In genomic region chr2:74711721-74712621, GRCm38 (mm10) we compare ENCODE assay signal across 8 mouse cellular contexts. TPM values are rescaled to one million over a fixed set of nuclear protein-coding genes. Genes with fewer than 3 reads are reported as not detected.
DNase-seq lines count a peak whose midpoint lies in the region; ATAC-seq and TF ChIP-seq lines count a peak whose summit lies in the region.

Gene Hoxd3 (plus strand): TSS chr2:74711927.
Gene Hoxd4 (plus strand): TSS chr2:74711929.

- no peaks in the 10 kb centered on the region for H3K9me3 ChIP-seq in heart, embryonic 11.5 days (replicated peaks; ENCODE audit: control insufficient read depth, low read length)
- H3K9me3 ChIP-seq in forebrain, embryonic 10.5 days = no peaks in the 10 kb centered on the region
- H3K9me3 ChIP-seq in hindbrain, postnatal 0 days (ENCODE audit: low read length) = no peaks in the 10 kb centered on the region
- no peaks in the 10 kb centered on the region for H3K9me3 ChIP-seq in liver, embryonic 15.5 days (replicated peaks)

- peaks cover 5% of the 10 kb centered on the region; the same call in 1 of the 2 replicates for H3K4me1 ChIP-seq in heart, embryonic 11.5 days (ENCODE audit: control insufficient read depth, insufficient read depth, low read length)
- H3K4me1 ChIP-seq in forebrain, embryonic 10.5 days = peaks cover 13% of the 10 kb centered on the region
- H3K4me1 ChIP-seq in hindbrain, postnatal 0 days (ENCODE audit: insufficient read depth, low read length) = no peaks in the 10 kb centered on the region
- H3K4me1 ChIP-seq in liver, embryonic 15.5 days (replicated peaks) = 0 out of 2 replicates have a peak, but pooled peaks cover 2% of the 10 kb centered on the region
- H3K4me1 ChIP-seq in cerebellum, adult 2 months (ENCODE audit: control insufficient read depth, insufficient read depth, low read length) = no peaks in the 10 kb centered on the region

- peaks cover 93% of the 10 kb centered on the region for H3K27me3 ChIP-seq in heart, embryonic 11.5 days (ENCODE audit: control insufficient read depth, insufficient read depth, low read length)
- peaks cover 100% of the 10 kb centered on the region for H3K27me3 ChIP-seq in forebrain, embryonic 10.5 days (ENCODE audit: poor library complexity, severe bottlenecking)
- H3K27me3 ChIP-seq in hindbrain, postnatal 0 days (ENCODE audit: insufficient read depth, low read length) = peaks cover 88% of the 10 kb centered on the region
- H3K27me3 ChIP-seq in liver, embryonic 15.5 days = peaks cover 100% of the 10 kb centered on the region
- H3K27me3 ChIP-seq in cerebellum, adult 2 months (ENCODE audit: control insufficient read depth, insufficient read depth, low read length) = peaks cover 13% of the 10 kb centered on the region; the same call in 1 of the 2 replicates

- WGBS in heart, embryonic 11.5 days (ENCODE audit: insufficient replicate concordance) = under 1% methylated on average over 65 of the region's 65 CpGs
- under 1% methylated on average over 65 of the region's 65 CpGs for WGBS in forebrain, embryonic 10.5 days
- under 1% methylated on average over 65 of the region's 65 CpGs for WGBS in hindbrain, postnatal 0 days
- under 1% methylated on average over 65 of the region's 65 CpGs for WGBS in liver, embryonic 15.5 days (ENCODE audit: insufficient replicate concordance)
- 3% methylated on average over 65 of the region's 65 CpGs for WGBS in cerebellum, adult 2 months

- H3K27ac ChIP-seq in heart, embryonic 11.5 days (ENCODE audit: low read depth, low read length) = no peak within 1 kb of the TSS
- H3K27ac ChIP-seq in forebrain, embryonic 10.5 days = no peak within 1 kb of the TSS
- peak within 1 kb of the TSS; percentile 20; the same call in 1 of the 2 replicates for H3K27ac ChIP-seq in hindbrain, postnatal 0 days
- H3K27ac ChIP-seq in liver, embryonic 15.5 days (replicated peaks) = no peak within 1 kb of the TSS
- no peak within 1 kb of the TSS for H3K27ac ChIP-seq in cerebellum, adult 2 months (ENCODE audit: insufficient read depth, low read length)

- peak within 1 kb of the TSS; percentile 40 for H3K4me3 ChIP-seq in heart, embryonic 11.5 days (ENCODE audit: low read depth, low read length)
- H3K4me3 ChIP-seq in forebrain, embryonic 10.5 days = peak within 1 kb of the TSS; percentile 21; the same call in 1 of the 2 replicates
- peak within 1 kb of the TSS; percentile 25 for H3K4me3 ChIP-seq in hindbrain, postnatal 0 days (ENCODE audit: low read length)
- H3K4me3 ChIP-seq in liver, embryonic 15.5 days (replicated peaks) = peak within 1 kb of the TSS; percentile 27
- no peak within 1 kb of the TSS for H3K4me3 ChIP-seq in cerebellum, adult 2 months (replicated peaks; ENCODE audit: insufficient read depth, low read depth, low read length)

- ATAC-seq in heart, embryonic 11.5 days (replicated peaks; ENCODE audit: insufficient number of reproducible peaks, low FRiP score, low TSS enrichment) = 0 out of 2 replicates have a peak, but pooled peaks have one; percentile 18
- no peak for ATAC-seq in hindbrain, postnatal 0 days
- ATAC-seq in liver, embryonic 15.5 days (ENCODE audit: insufficient read depth) = no peak

- H3K36me3 ChIP-seq in heart, embryonic 11.5 days (ENCODE audit: control insufficient read depth, insufficient read depth, low read length) = no peaks in the 10 kb centered on the region
- no peaks in the 10 kb centered on the region for H3K36me3 ChIP-seq in forebrain, embryonic 10.5 days (replicated peaks)
- no peaks in the 10 kb centered on the region for H3K36me3 ChIP-seq in hindbrain, postnatal 0 days (ENCODE audit: insufficient read depth, low read length)
- no peaks in the 10 kb centered on the region for H3K36me3 ChIP-seq in liver, embryonic 15.5 days (replicated peaks)

- DNase-seq in heart, adult 8-10 months (ENCODE audit: low spot score) = no peak
- DNase-seq in forebrain, embryonic 10.5 days (ENCODE audit: extremely low spot score, low spot score) = peak; percentile 51
- no peak for DNase-seq in hindbrain, postnatal 0 days (ENCODE audit: low spot score)
- no peak for DNase-seq in cerebellum, adult 2 months
- no peak for DNase-seq in cerebellum, adult 8-10 months
- no peak for DNase-seq in frontal cortex, postnatal 10 days (ENCODE audit: low spot score in 2 of 2)

- TF ChIP-seq CTCF in hindbrain, postnatal 0 days (IDR thresholded peaks at IDR 0.05; ENCODE audit: low read depth) = no peak
- no peak for TF ChIP-seq CTCF in cerebellum, adult 2 months (IDR thresholded peaks at IDR 0.05; ENCODE audit: borderline replicate concordance, insufficient read depth, low read depth, low read length)

- no peak for TF ChIP-seq POLR2A in cerebellum, adult 2 months (IDR thresholded peaks at IDR 0.05; ENCODE audit: borderline replicate concordance, insufficient read depth, low read length)

- peak within 1 kb of the TSS; percentile 66 for H3K4me2 ChIP-seq in heart, embryonic 11.5 days
- H3K4me2 ChIP-seq in hindbrain, postnatal 0 days (ENCODE audit: low read depth, low read length) = peak within 1 kb of the TSS; percentile 34
- peak within 1 kb of the TSS; percentile 40 for H3K4me2 ChIP-seq in liver, embryonic 15.5 days

- no peak within 1 kb of the TSS for H3K9ac ChIP-seq in heart, embryonic 11.5 days (ENCODE audit: low read depth, low read length)
- H3K9ac ChIP-seq in hindbrain, postnatal 0 days (replicated peaks; ENCODE audit: low read length) = no peak within 1 kb of the TSS
- H3K9ac ChIP-seq in liver, embryonic 15.5 days = no peak within 1 kb of the TSS

RNA-seq across cellular contexts. Expression of gene Hoxd3, which starts in this region (rescaled TPM):
- polyA plus RNA-seq in heart, embryonic 11.5 days (2014; fragmentation: Nextera tagmentation; extraction: Ambion mirVana) = 2.0 and 3.1 TPM in 2 replicates
- under 1 TPM in 1 of 4 experiments, not detected in 3; 0.16 TPM for total RNA-seq in heart, adult 8-10 months (2022)
- 0.10 TPM in 1 of 2 replicates, not detected in the other for polyA plus RNA-seq in forebrain, embryonic 10.5 days (2016; fragmentation: Nextera tagmentation; extraction: Ambion mirVana)
- total RNA-seq in hindbrain, postnatal 0 days (2014; rRNA removed) = 31.3 and 36.8 TPM in 2 replicates
- polyA plus RNA-seq in hindbrain, postnatal 0 days (2015; fragmentation: Nextera tagmentation; extraction: Ambion mirVana) = 25.2 and 26.3 TPM in 2 replicates
- 0.03 TPM in 1 of 2 replicates, not detected in the other for polyA plus RNA-seq in liver, embryonic 15.5 days (2015; fragmentation: Nextera tagmentation; extraction: Ambion mirVana)
- 5.4 and 5.7 TPM in 2 replicates for polyA plus RNA-seq in cerebellum, adult 2 months (2012; rRNA removed)

RNA-seq across cellular contexts. Expression of gene Hoxd4, which starts in this region (rescaled TPM):
- not detected in 2 replicates for polyA plus RNA-seq in heart, embryonic 11.5 days (2014; fragmentation: Nextera tagmentation; extraction: Ambion mirVana)
- under 1 TPM; 0.32 to 0.79 (median 0.38) TPM for total RNA-seq in heart, adult 8-10 months (2022)
- not detected in 2 replicates for polyA plus RNA-seq in forebrain, embryonic 10.5 days (2016; fragmentation: Nextera tagmentation; extraction: Ambion mirVana)
- total RNA-seq in hindbrain, postnatal 0 days (2014; rRNA removed) = 13.9 and 18.1 TPM in 2 replicates
- polyA plus RNA-seq in hindbrain, postnatal 0 days (2015; fragmentation: Nextera tagmentation; extraction: Ambion mirVana) = 1.6 and 1.9 TPM in 2 replicates
- polyA plus RNA-seq in liver, embryonic 15.5 days (2015; fragmentation: Nextera tagmentation; extraction: Ambion mirVana) = not detected in 2 replicates
- polyA plus RNA-seq in cerebellum, adult 2 months (2012; rRNA removed) = 2.6 and 2.8 TPM in 2 replicates

Comparison
In these comparisons a context has a peak if more than half of its experiments do, and no peak if none do; other contexts are left out.
1. RNA of gene Hoxd3 (total RNA-seq): 31.3 to 36.8 TPM in hindbrain, postnatal 0 days; 0.16 TPM in heart, adult 8-10 months; every median in the first group is over 10 times any median in the second.
2. Peak in DNase-seq and H3K4me3 ChIP-seq in forebrain, embryonic 10.5 days; RNA of the genes that start here not detected or under 1 TPM.
3. Peak in every context shown above with its lines, with median percentiles within 50 percentile points of each other: H3K4me2 ChIP-seq.